Mouse (Mus musculus) heart, adult 2 months (tissue): ENCODE measurements at regions not wholly inside any gene's neighbourhood (a gene's known extent, or its start where the extent isn't known, plus 50 kb on each side); places are given as distances from the start of the nearest gene placed in this dataset.

Source experiments
- DNase-seq, 2 experiments: peaks; one replicate each; pipeline ENCODE4 v3.0.0; 2021
- H3K27ac ChIP-seq: fragments of 200-600 bp; 2 replicates; pipeline ENCODE4 v1.8.1; 2022
- H3K27me3 ChIP-seq: fragments of 200-500 bp; 2 replicates; pipeline ENCODE4 v1.6.1; 2012; ENCODE audit warnings: mild to moderate bottlenecking, low read length, inconsistent platforms, mixed read lengths; ENCODE audit not compliant: control insufficient read depth, insufficient read depth
- H3K36me3 ChIP-seq: fragments of 200-500 bp; 2 replicates; pipeline ENCODE4 v1.6.1; 2012; ENCODE audit warnings: low read length, inconsistent platforms; ENCODE audit not compliant: control insufficient read depth, insufficient read depth
- H3K4me1 ChIP-seq: fragments of 200-500 bp; 2 replicates; pipeline ENCODE4 v1.6.1; 2011; ENCODE audit warnings: low read length; ENCODE audit not compliant: control insufficient read depth, insufficient read depth
- H3K4me3 ChIP-seq: fragments of 200-600 bp; 2 replicates; pipeline ENCODE4 v1.8.1; 2022
- H3K79me2 ChIP-seq: fragments of 200-500 bp; replicated peaks from 2 replicates; pipeline ENCODE4 v1.6.1; 2012; ENCODE audit warnings: mild to moderate bottlenecking, inconsistent platforms, low read length, moderate library complexity, mixed read lengths; ENCODE audit not compliant: control insufficient read depth, insufficient read depth
- H3K9ac ChIP-seq: fragments of 200-500 bp; 2 replicates; pipeline ENCODE4 v1.6.1; 2012; ENCODE audit warnings: low read depth, mild to moderate bottlenecking, control low read depth, inconsistent platforms, low read length, mixed read lengths
- CTCF ChIP-seq: fragments of 200-600 bp; IDR thresholded peaks from 2 replicates; pipeline ENCODE4 v1.8.1; 2022; ENCODE audit warnings: antibody characterized with exemption, mild to moderate bottlenecking, moderate library complexity
- EP300 ChIP-seq: fragments of 200-500 bp; IDR thresholded peaks from 2 replicates; pipeline ENCODE4 v1.6.1; 2011; ENCODE audit warnings: low read depth, low read length, control low read depth; ENCODE audit not compliant: insufficient read depth
- POLR2A ChIP-seq: fragments of 200-500 bp; IDR thresholded peaks from 2 replicates; pipeline ENCODE4 v1.6.1; 2011; ENCODE audit warnings: mild to moderate bottlenecking, low read depth, low read length, control low read depth; ENCODE audit not compliant: insufficient read depth
- WGBS: fragments of 180-500 bp; shearing (Covaris S2); methylation state at CpG from one replicate; pipeline ENCODE4 v1.1.7; 2018; 5-methylcytosine and 5-hydroxymethylcytosine counted together
- intact Hi-C: fragments of 180-260 bp; cut with DNase I; formaldehyde crosslinking; loops from one replicate; pipeline ENCODE4 v1.15.1; 2025

DNA sequence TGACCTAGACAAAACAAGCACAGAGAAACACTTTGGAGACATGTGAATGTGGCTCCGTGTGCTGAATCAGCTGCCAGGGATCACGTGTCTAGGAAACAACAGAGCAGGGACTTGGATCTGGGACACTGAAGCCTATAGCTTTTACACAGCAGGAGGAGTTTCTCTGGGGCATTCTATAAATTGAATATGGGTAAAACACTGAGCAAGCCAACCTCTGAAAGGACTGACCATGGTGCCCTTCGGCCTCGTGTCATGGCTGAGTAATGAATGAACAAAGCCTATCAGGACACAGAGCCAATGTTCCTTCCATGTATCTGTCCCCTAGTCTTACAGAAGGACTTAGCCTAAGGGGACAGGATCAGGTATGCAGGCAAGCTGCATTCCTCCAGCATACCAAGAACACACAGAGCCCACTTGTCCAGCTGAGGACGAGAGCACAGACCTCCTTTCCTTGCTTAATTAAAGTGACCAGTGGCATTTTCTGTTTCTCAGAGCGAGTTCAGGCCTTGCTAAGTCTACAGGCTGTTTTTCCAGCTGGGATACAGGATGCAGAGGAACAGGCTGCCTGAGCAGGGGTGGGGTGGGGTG, 347.7 kb upstream of the Fam19a5 start:
- DNase-seq: no peak
- no peaks in the 10 kb centered on the region for H3K79me2 ChIP-seq
- WGBS: 67% methylated on average over 6 of the region's 6 CpGs
- H3K27me3 ChIP-seq: no peaks in the 10 kb centered on the region
- intact Hi-C loops: no loop called here
- no peak overlapping the region for H3K9ac ChIP-seq
- TF ChIP-seq EP300 (no peak), POLR2A (no peak), CTCF (no peak)
- H3K4me3 ChIP-seq: no peak overlapping the region
- H3K36me3 ChIP-seq: no peaks in the 10 kb centered on the region
- H3K4me1 ChIP-seq: no peaks in the 10 kb centered on the region
- no peak overlapping the region for H3K27ac ChIP-seq

GRCm38 (mm10) chr15:87199641-87200040, 344.5 kb upstream of the Fam19a5 start:
- no peak for TF ChIP-seq CTCF
- no peak for TF ChIP-seq POLR2A
- TF ChIP-seq EP300: no peak
- Histone ChIP-seq H3K27ac (no peak overlapping the region), H3K36me3 (no peaks in the 10 kb centered on the region), H3K9ac (no peak overlapping the region), H3K27me3 (no peaks in the 10 kb centered on the region), H3K79me2 (no peaks in the 10 kb centered on the region), H3K4me1 (no peaks in the 10 kb centered on the region), H3K4me3 (no peak overlapping the region)
- WGBS: 78% methylated on average over 8 of the region's 8 CpGs
- no peak for DNase-seq
- intact Hi-C loops: no loop called here

- Histone ChIP-seq H3K27me3 (no peaks in the 10 kb centered on the region), H3K4me3 (no peak overlapping the region), H3K36me3 (no peaks in the 10 kb centered on the region), H3K4me1 (no peaks in the 10 kb centered on the region), H3K79me2 (no peaks in the 10 kb centered on the region), H3K9ac (no peak overlapping the region), H3K27ac (no peak overlapping the region)
- WGBS: 60% methylated on average over 19 of the region's 19 CpGs
- TF ChIP-seq POLR2A (no peak), EP300 (no peak), CTCF (no peak)
- intact Hi-C loops: no loop called here
- DNase-seq: no peak
Measured at GRCm38 (mm10) chr15:87200282-87201048, 343.6 kb upstream of the Fam19a5 start.

- TF ChIP-seq POLR2A (no peak), CTCF (no peak), EP300 (no peak)
- Histone ChIP-seq H3K9ac (no peak overlapping the region), H3K4me1 (no peaks in the 10 kb centered on the region), H3K36me3 (no peaks in the 10 kb centered on the region), H3K27me3 (no peaks in the 10 kb centered on the region), H3K79me2 (no peaks in the 10 kb centered on the region), H3K4me3 (no peak overlapping the region), H3K27ac (no peak overlapping the region)
- 55% methylated on average over 7 of the region's 7 CpGs for WGBS
- DNase-seq: no peak
- intact Hi-C loops: no loop called here
Measured at GRCm38 (mm10) chr15:87201055-87201454, 343.0 kb upstream of the Fam19a5 start.

DNA sequence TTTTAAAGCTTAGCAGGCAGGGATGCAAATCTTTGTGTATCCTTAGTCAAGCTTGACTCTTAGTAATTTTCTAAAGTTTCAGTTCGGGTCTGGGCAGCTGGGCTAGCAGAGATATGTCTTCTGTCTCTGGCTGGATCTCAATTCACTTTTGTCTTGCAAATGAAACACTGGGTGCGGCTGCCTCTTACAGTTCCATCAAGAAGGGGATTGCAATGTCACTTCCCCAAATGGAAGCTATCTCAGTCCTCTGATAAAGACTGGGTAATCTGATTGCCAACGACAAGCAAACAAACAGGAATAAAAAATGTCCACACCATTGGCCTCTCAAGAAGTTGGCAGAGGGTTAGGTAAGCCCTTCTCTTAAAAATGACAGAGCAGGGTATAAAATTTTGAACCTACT, 314.1 kb upstream of the Fam19a5 start:
- intact Hi-C loops: no loop called here
- no peaks in the 10 kb centered on the region for H3K79me2 ChIP-seq
- 47% methylated on average over 3 of the region's 3 CpGs for WGBS
- H3K4me1 ChIP-seq: no peaks in the 10 kb centered on the region
- H3K4me3 ChIP-seq: no peak overlapping the region
- no peak for DNase-seq
- no peaks in the 10 kb centered on the region for H3K27me3 ChIP-seq
- no peak overlapping the region for H3K27ac ChIP-seq
- TF ChIP-seq POLR2A (no peak), EP300 (no peak), CTCF (no peak)
- H3K36me3 ChIP-seq: no peaks in the 10 kb centered on the region
- H3K9ac ChIP-seq: no peak overlapping the region

DNA sequence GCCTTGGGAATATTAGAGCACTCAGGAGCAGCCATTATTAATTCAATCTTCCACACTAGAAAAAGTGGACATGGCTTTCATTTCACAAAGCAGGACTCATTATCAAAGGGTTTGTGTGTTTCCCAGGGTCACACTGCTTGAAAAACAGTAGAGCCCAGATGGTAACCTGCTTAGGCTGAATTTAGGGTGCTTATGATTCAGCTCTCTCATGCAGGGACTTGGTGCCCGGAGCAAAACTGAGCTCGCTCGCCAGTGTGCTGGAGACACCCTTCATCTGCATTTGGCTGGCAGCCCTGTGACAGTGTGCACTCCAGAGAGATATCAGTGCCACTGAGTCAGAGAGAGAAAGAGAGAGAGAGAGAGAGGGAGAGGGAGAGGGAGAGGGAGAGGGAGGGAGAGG, 308.0 kb upstream of the Fam19a5 start:
- no peak for DNase-seq
- Histone ChIP-seq H3K9ac (no peak overlapping the region), H3K27ac (no peak overlapping the region), H3K79me2 (no peaks in the 10 kb centered on the region), H3K36me3 (no peaks in the 10 kb centered on the region), H3K27me3 (no peaks in the 10 kb centered on the region), H3K4me3 (no peak overlapping the region), H3K4me1 (no peaks in the 10 kb centered on the region)
- 65% methylated on average over 3 of the region's 3 CpGs for WGBS
- no peak for TF ChIP-seq CTCF
- intact Hi-C loops: no loop called here
